Mouse (Mus musculus) fibroblast of lung, adult 2 months (primary cell): Measurements from ENCODE around the gene Ttc28.

Experiments used
- DNase-seq: peaks from one replicate; pipeline ENCODE4 v3.0.0-alpha.2; 2011; ENCODE audit warnings: low read depth

Gene Ttc28

DNA sequence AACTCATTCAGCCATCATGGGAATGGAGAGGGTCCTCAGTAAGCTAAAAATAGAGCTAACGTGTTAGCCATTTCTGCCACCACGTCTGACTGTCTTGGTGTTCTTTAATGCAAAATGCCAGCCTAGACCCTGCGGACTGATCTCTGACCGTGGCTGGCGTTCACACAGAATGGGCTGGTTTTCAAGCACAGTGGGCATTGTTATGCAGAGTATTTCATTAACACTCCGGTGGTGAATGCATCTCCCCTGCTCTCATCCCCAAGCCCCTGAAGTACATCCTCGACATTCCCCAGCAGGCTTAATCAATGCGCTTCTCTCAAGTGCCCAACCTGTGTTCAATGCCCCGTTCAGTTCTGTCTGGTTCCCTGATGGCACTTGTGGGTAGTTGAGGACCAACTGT, 290.8 kb downstream of the Ttc28 start:
- no peak for DNase-seq

DNA sequence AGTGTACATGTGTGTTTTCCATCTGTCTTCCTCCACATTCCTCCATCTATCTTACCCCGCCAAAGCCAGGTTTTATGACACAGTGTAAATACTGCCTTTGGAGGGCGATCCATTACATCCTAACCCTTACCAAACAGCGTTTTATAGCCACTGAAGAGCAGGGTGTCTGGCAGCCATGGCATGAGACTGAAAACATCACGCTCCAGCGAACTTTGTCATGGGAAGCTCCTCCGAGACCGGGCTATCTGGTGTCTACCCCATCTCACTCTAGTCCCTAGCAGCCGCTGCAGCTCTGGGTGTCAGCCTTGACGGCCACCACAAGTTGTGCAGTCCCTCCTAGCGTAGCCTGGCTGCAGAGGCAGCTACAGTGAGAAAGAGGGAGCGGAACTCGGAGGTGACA, 295.8 kb downstream of the Ttc28 start:
- DNase-seq: no peak

DNA sequence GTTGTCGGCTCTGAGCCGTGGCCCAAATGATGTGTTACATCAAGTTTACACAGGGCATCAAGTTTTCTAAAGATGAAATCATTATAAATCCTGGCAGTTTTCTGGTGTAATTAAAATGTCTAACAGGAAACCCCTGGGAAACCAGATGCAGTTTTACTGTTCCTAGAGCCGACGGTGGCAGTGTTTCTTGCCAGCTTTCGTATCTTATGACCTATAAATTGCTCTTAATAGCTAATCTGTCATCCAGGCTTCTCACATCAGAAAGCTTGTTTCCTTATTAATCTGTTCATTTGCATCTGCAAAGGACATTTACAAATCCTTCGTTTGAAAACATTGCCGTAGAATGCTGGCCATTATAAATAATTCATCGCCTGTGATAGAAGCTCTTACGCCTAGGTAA, 296.2 kb downstream of the Ttc28 start:
- no peak for DNase-seq

DNA sequence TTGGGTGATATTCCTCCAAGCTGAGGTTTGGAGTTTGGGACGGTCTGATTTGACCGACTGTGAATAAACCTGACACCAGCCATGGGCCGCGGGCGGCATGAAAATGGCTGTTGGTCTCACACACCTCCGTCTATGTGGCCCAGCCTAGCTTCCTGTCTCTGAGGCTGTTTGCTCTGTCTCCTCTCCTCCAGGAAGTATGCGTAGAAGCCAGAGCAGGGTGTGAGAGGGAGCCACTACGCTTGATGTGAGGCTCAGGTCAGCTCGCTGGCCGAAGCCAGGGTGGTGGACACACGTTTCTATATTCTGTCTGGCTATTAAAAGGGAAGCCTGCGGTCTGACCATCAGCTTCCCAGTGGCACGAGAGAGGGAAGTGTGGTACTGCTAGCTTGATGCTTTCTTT, 296.8 kb downstream of the Ttc28 start:
- DNase-seq: no peak

DNA sequence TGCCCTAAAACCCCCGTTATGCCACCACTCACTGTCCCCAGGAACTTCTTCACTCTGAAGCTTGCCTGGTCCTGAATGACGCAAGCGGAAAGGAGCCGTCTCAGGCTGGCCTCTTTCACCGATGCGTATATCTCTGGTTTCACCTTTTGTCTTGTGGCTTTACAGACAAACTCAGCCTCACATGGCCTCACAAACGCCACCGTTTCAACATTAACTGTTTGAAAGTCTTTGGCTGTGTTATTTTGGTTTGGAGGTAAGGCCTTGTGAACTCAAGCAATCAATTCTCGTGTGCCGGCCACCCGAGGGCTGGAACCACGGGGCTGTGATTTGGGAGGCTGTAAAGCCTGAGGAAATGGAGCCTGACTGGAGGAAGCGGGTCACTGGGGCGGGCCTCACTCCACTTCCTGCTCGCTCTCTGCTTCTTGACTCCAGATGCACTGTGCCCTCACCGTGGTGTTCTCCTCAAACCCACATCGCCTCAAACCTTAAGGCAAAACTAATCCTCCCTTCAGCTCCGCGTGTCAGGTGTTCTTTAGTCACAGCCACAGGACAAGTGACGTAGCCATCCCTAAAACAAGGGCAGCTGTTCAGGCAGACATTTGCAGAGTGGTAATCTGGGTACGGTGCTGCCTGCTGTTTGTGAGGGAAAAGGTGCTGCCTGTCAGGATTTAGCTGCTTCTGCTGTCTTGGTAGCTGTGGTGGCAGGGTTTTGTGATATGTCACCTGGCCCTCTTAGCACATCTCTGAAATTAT, 298.9 kb downstream of the Ttc28 start:
- DNase-seq: no peak

DNA sequence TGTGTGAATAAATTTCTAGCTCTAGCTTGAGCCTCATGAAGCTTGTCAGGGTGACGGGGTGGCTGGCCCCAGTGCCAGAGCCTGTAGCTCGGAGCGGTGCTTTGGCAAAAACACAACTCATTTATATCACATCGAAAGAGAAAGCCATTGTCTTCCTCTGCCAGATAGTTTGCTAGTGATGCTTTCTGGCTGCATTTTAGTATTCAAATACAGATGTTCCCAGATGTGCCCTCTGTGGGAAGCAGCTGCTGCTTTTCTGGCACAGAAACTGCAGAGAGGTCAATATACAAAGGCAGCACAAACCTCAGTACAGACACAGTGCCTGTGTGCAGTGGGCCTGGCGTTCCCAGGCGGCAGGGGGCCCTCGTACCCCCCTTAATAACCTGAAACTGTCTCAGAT, 300.0 kb downstream of the Ttc28 start:
- no peak for DNase-seq

DNA sequence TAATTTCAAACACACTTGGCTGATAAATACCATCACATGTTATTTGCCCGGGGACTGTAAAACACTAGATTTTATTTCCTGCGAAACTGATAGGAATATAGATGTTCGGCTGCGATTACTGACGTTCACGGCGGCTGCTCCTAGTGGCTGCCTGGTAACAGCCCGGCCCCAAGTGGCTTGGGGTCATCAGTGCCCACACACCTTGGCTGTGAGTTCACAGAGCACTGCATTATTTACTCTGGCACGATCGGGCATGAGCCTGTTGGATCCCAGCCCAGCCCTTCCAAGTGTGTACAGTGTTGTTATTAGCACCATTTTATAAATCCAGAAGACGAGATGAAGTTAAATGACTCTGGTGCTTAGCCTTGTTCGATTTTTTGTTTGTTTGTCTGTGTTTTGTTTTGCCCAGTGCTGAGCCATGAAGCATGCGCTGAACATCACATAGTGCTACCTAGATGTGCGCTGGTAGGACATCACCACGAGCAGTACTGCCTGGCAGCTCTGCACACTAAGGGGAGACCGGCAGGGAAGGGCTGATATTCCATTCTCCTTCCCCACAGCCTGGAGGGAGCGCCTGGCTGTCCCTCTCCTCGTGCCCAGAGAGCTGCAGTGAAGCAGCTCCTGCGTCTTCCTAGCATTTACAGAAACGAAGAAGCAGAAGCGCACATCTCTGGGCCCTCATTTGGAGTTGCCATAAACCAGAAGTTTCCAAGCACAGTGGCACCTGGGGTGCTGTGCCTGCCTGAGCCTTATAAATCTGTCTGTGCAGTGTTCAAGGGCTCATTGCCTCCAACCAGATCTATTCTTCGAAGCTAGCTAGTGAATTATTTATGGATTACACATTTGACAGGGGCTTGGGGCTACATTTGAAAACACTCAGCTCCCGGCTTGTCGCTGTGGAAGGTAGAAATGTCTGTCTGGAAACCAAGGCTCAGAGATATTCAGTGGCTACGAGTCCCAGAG, 300.8 kb downstream of the Ttc28 start:
- DNase-seq: peak; percentile 37

DNA sequence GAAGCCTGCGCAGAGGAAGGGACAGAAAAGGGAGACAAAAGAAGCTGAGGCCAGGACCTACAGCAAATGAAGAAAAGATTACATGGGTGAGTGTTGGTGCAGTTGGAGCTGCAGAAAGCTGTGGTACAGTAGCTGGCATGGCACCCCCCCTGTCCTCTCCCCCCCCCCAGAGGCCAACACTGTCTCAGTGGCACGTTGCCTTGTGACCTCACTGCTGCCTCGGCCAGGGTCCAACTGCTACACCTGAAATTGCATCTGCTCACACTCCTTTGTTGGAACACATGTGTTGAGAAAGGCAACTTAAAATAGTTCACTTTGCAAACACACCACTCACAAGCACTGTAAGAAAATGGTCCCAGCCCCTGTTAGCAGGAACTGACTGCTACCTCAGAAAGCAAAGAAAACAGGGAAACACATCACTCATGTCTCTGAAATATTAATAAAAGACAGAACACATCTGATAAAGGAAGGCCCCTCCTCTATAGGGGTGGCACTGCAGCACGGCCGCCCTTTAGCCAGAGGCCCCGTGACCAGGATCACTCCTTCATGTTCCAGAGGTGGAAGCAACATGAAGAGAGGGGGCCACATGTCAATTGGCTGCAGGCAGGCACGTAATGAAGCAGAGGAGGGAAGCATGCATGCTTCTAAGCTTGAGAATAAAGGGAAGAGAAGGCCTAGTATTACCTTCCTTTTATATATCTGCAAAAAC, 301.8 kb downstream of the Ttc28 start:
- DNase-seq: no peak

DNA sequence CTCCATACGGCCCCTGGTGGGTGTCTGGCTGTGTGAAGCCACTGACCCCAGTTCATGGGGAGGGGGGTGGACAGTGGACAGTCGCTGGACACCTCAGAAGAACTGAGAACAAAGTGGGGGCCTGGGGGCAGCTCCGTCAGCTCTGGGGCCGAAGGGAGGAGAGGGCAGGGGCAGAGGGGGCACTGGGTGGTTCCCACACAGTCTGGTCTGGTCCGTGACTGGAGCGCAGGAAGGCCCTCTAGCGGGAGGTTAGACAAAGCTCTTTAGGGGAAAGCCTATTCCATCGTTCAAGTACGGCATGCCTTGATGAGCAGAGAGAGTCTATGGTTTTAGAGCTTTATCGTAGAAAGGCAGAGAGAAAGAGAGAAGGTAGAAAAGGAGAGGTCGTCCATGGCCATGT, 307.0 kb downstream of the Ttc28 start:
- no peak for DNase-seq

DNA sequence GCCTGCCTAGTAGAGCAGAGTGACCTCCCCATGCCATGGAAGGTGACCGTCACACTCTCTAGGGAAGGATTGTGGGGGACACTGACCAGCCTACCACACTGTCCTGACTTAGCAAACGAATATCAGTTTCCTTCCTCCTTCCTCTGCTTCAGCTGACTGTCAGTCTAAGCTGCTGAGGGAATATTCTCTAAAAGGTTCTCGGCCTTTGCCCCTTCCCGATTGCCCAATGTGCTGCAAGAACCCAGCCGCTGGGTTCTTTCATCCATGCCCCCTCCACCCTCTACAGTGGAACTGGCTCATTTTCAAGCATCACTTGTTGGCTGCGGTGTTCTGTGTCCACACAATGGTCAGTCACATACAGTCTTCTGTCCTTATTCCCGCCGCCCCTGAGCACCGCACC, 312.4 kb downstream of the Ttc28 start:
- no peak for DNase-seq

DNA sequence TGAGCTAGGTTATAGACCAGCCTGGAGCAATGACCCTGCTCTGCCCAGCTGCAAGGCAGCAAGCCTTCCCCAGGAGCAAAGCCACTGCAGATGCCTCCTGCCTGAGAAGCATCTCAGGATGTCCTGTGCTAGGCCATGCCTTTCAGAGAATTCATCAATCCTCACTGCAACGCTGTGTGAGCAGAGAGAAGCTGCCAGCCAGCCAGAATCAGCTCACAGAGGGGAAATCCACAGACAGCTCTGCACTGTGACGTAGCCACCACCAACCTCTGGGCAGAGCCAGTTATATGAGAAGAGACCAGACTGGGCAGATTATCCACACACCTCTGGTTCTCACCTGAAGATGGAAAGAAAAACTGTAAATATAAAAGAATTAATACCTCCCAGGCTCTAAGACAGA, 315.2 kb downstream of the Ttc28 start:
- no peak for DNase-seq

DNA sequence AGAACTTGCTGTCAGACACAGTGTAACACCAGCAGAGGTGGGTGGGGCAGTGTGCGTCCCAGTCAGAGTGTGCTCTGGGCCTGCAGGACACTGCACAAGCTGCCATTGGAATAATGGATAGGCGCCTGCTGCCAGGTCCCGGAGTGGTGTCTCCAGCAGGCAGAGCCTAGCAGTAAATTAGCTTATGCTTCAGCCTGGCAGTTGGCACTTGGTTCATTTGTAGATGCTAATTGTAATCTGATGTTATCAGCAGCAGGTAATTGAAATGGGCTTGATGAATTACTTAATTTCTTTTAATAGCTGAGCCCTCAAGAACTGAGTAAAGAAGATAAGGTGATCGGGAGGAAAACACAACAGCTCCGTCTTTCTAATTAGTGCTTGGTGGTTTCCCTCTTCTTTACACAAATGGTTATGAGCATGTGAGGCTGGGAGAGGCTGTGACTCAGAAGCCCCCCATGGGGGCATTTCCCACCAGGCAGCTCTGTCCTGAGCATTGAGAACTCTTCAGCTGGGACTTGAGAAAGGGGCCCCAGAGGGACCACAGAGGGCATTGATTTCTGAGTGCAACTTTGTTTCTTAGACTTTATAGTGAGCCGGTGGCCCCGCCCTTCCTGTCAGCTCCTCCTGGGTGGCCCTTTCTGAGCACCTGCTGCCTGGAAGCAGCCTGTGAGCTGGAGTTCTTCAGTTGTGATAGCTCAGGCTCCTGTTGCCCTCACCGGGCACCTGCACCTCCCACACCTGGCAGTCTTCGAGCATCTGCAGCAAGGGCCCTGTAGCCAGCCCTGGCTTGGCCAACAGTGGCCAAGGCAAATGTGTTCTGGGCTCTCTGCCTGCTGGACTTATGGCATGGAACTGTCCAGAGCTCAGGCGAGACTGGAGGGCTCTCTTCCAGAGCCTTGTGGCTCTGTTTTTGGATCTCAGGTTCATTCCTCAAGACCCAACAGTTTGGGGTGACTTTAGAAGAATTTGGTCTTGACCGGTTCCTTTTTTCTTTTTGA, 316.2 kb downstream of the Ttc28 start:
- no peak for DNase-seq

DNA sequence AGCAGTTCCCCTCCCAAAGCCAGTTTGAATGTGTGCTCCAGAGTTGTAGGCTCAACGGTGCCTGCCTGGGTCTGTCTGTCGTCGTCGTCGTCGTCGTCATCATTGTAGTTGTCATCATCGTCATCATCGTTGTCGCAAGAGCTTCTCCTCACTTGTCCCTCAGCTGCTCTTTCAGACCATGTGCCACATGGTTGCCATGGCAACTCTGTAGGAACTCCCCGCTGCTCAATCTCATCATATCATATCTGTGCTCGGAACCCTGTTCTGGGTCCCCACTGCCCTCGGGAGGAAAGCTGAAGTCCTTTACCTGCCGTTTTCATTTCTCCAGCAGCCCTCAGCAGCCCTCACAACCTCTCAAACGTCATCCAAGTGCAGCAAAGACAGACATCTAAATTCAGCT, 318.1 kb downstream of the Ttc28 start:
- DNase-seq: no peak

DNA sequence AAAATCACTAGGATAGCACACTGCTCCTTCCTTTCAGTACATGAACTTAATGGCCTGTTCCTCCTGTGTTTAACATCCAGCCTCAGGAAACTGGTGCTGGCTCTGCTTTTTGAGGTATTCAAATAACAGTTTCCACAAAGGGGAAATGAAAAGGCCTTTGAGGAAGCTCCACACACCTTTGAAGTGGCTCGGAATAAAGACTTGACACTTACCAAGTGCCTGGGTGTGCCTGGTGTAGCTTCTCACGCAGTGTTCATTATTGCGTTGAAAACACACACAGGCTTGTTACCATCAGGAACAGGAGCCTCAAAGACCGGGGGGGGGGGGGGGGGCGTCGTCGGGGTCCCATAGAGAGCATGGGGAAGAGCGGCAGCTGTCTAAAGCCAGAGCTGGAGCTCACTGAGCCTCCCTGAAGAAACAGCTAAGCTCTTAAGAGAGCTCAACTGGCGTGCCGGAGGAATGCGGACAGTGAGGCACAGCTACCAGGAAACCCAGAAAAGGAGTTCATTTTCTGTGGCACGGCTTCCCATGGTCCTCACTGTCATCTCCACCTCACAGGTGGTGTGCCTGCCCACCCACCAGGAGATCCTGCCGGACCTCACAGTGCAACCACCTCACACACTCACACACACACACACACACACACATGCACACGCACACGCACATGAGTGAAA, 320.7 kb downstream of the Ttc28 start:
- DNase-seq: no peak

DNA sequence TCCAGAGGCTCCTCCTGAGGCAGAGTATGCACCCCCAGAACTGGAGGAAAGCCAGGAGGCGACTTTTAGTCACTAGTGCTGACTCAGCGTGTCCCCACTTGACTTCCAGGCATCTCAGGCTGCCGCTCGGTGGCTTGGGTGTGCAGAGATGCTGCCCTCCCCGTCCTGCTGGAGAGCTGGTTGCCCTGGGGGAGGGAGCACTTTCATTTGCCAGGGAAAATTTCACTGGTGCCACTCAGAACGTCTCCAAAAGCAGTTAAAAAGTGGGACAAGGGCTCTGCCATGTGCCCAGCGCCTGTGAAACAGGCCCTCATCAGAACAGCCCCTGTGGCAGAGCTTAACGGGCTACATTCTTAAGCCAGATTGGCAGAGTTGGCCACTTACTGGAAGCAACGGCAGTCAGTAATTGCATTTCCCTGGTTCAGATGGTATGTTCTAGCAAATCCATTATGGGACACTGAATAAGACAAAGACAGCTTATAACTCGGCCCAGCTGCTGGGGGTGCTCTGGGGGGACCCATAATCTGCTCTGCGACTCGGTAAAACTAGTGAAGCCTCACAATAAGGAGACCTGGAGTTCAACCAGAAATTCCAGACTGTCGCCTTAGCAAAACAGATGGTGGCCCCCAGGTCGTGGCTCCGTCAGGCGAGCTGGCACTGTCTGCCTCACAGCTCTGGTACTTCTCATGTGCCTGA, 321.5 kb downstream of the Ttc28 start:
- DNase-seq: no peak

DNA sequence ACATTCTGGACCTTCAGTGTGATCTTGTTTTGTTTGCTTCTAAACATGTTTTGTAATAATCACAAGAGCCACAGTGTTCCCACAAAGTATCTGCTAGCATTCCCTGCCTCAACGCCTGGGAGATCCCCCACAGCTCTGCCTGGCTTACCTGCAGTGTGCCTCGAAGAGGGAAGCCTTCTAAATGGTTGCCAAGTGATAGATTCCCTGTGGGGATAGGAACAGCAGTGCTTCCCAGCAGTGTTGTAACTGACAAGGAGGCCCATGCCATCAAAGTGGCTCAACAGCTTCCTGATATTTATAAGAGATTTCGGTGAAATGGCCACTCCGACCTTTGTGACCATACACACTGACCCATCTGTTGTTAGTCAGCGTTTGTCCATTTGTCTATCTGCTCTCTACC, 324.6 kb downstream of the Ttc28 start:
- no peak for DNase-seq

DNA sequence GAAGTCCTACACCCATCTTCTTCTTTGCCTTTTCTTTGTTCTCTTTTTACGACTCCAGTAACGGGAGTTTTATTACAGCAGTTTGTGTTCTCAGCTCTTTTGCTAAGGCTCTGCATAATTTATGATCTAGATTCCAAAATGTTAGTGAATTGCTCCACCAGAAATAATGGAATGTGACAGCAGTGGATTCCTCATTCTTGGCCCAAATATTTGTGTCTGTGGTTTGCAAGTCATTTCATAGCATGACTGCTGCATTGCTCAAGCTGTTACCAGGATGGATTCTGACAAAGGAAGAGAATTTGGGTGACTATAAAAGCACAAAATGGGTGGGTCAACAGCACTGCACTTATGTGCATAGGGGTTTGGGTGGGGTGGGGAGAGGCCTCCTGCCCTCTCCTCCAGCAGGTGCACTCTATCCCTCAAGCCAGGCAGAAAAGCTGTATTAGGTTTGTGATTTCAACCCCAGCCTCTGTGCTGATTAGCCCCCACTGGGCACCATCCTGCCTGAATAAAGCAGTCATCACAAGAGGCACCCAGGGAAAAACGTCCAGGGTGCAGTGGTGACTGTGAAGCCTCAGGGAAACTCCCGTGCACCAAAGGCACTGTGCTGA, 325.5 kb downstream of the Ttc28 start:
- peak; percentile 59 for DNase-seq

DNA sequence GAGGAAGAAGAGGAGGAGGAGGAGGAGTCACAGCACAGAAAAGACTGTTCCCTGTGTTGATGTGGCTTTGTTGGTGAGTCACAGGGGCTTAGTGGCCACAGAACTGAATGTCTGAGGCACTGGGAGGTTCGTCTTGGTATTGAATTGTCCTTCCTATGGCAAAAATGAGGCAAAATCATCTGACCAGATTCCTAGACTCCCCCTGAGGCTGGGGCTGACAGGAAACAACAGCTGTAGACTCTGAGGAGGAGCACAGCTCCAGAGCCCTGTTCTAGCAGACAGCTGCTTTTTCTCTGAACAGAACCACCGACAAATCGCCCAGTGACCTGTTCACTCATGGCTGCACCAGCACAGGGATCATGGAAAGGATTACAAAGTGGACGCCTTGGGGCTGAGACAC, 326.2 kb downstream of the Ttc28 start:
- peak; percentile 54 for DNase-seq

DNA sequence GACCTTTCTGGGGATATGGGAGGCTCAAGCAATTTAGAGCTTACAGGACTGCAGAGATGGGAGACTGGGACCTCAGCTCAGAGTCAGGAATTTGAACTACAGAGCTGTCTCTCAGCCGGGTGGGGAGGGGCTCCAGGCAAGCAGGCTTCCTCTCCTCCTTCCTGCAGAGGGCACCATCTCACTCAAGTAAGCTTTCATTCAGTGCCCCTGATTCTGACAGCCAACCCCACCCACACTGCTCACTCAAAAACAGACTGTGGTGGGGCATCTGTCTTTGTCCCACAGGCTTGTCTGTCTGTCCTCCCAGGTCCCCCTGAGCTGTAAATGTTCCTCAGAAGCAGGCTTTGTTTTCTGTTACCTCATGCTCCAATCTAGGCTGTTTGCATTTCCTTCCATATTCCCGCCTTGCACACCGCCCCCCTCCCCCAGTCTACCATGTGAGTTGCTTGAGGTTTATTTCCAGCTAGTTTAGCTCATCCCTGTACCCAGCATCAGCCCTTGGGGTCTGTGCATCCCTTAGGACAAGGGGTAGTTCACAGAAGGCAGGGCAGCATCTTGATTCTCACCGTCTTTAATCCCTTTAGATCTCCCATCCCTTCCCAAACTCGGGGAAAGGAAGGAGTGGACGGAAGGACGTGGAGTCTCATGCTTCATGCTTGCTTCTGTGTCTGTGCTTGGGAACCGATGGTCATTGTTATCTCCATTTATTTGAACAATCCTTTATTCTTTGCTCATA, 328.5 kb downstream of the Ttc28 start:
- no peak for DNase-seq
